Mouse (Mus musculus): ENCODE results near the gene Cmc4. TPM values are rescaled to one million over a fixed set of nuclear protein-coding genes. Genes with fewer than 3 reads are reported as not detected.

Cmc4 gene
- 20.2 and 22.7 TPM in 2 replicates for polyA plus RNA-seq (2015; fragmentation: Nextera tagmentation; extraction: Ambion mirVana)

DNA sequence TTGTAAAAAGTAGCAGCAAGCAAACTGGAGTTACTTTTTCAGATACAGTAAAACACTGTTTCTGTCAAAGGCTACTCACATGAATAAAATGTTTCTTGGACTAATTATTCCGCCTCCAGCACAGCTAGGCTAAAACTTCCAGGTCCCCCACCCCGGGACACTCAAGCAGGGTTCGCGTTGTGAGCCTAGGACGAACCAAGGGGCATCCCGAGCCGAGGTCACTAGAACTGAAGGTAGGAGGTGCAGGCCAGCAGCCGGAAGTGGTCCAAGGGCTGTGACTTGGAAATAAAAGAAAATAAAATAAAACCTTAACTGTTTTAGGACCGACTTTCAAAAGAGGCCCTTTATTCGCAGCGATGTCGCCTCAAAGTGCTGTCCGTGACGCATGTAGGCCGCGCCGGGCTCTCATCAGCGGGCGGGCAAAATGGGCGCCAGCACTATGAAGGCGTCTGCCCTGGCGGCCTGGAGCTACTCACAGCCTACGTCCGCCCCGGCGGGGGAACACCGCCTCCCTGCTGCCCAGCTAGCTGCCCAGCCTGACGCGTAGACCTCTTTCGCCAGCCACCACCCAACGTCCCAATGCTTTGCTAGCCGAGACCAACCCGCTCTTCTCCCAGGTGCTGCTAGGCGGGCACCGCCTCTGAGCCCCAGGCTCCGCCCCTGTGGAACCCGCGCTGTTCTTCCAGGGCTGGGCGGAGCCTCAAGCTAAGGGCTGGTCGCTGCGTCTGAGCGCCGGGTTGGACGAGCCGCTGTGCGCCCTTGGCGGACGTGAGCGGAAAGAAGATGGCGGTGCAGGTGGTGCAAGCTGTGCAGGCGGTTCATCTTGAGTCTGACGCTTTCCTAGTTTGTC lies at the start of gene Cmc4, which contains the start of the genes Mtcp1 and Brcc3:
Gene Cmc4 (minus strand): TSS at position 649 of the 850 bp plus-strand sequence.
Gene Mtcp1 (minus strand): TSS at position 653 of the 850 bp plus-strand sequence.
Gene Brcc3 (plus strand): TSS at position 693 of the 850 bp plus-strand sequence.
- H3K9me3 ChIP-seq (replicated peaks): no peaks in the 10 kb centered on the region
- H3K4me2 ChIP-seq: peak within 1 kb of the TSS; percentile 51
- WGBS: 19% methylated on average over 52 of the region's 52 CpGs
- no peaks in the 10 kb centered on the region for H3K4me1 ChIP-seq
- H3K27me3 ChIP-seq: no peaks in the 10 kb centered on the region
- H3K36me3 ChIP-seq: 0 out of 2 replicates have a peak, but pooled peaks cover 3% of the 10 kb centered on the region
- peak within 1 kb of the TSS; percentile 91 for H3K27ac ChIP-seq
- H3K9ac ChIP-seq: peak within 1 kb of the TSS; percentile 52
- peak within 1 kb of the TSS; percentile 58 for H3K4me3 ChIP-seq (replicated peaks)
- peak; percentile 99 for ATAC-seq (replicated peaks; ENCODE audit: low FRiP score)

DNA sequence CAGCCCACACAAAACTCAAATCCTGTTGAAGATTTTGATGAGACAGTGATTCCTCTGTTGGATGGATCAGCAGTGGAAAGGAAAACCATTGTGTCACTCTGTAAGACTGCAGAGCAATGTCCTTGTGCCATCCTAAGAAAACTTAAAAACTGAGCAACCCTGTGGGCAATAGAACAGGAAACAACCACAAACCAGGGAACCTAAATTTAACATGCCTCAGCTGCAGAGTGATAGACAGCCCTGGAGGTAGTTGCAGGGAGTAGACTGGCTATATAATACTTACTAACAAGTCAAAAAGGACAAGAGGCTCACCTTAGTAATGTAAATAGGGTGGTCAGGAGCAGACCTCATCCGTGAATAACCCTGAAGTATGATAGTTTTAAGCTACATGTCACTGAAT lies 38.2 kb upstream of the Cmc4 start:
- 83% methylated on average over 1 of the region's 1 CpGs for WGBS
- no peaks in the 10 kb centered on the region; the same call in 1 of the 2 replicates for H3K9me3 ChIP-seq (replicated peaks)

DNA sequence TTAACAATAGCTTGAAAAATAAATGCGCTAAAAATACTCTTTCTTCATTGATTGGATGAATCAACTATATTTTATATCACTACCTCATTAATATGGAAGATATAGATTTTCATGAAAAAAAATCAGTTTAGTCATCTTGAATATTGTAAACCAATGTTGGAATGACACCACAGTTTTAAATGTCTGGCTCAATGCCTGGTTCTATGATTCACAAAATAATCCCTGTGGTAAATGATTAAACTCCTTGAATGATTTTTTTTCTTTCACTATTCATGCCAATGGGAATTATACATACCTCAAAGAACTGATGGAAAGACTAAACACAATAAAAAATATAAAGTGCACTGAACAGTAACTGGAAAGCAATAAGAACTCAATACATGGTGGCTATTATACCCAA lies 6.7 kb downstream of the Cmc4 start:
- Histone ChIP-seq H3K9ac (no peak overlapping the region), H3K36me3 (no peaks in the 10 kb centered on the region), H3K4me2 (no peak overlapping the region), H3K27ac (no peak overlapping the region), H3K4me1 (no peaks in the 10 kb centered on the region), H3K4me3 (replicated peaks) (no peak overlapping the region), H3K9me3 (replicated peaks) (no peaks in the 10 kb centered on the region), H3K27me3 (no peaks in the 10 kb centered on the region)
- WGBS: 86% methylated on average over 1 of the region's 1 CpGs
- ATAC-seq (replicated peaks; ENCODE audit: low FRiP score): no peak

More for the DNA sequence above, 38.2 kb upstream of the Cmc4 start:
- H3K36me3 ChIP-seq: peaks cover 50% of the 10 kb centered on the region
- ATAC-seq (replicated peaks; ENCODE audit: low FRiP score): no peak
- no peak overlapping the region for H3K4me2 ChIP-seq
- no peaks in the 10 kb centered on the region for H3K27me3 ChIP-seq
- no peak overlapping the region for H3K27ac ChIP-seq
- H3K4me1 ChIP-seq: no peaks in the 10 kb centered on the region
- H3K4me3 ChIP-seq (replicated peaks): no peak overlapping the region
- H3K9ac ChIP-seq: no peak overlapping the region

DNA sequence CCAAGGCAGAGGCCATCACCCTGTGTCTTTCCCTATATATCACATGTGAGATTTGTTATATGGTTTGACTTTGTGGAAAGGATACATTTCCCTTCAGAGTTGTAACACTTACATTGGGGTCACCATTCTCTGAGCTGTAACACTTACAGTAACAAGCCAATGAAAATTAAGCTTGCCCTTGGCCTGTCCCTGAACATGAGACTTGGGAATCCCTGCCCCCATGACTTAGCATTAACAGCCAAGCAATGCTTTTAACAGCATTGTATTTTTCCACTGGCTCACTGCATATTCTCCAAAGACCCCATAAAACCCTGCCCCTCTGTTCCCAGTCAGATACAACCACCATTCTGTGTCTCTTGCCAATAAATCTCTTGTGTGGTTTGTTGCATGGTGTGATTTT lies 13.0 kb downstream of the Cmc4 start:
- H3K27me3 ChIP-seq: no peaks in the 10 kb centered on the region

DNA sequence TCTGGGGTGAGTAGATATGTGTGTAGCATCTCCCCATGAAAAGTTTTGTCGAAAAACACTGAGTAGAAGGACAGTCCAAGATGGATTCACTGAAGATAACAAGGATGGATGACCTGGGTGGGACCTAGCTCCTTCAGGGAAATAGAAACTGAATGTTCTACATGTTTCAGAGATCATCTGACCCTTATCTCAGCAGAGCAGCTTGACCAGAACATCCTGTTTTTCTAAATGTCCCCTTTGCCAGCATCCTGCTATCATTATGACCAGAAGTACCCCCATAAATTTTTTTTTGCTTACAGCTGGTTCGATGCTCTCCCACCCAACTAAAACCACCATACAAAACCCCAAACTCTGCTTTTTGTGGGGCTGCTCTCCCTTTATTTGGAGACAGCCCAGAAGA lies 13.7 kb downstream of the Cmc4 start:
- ATAC-seq (replicated peaks; ENCODE audit: low FRiP score): no peak
- Histone ChIP-seq H3K9me3 (replicated peaks) (no peaks in the 10 kb centered on the region), H3K4me1 (no peaks in the 10 kb centered on the region), H3K36me3 (0 out of 2 replicates have a peak, but pooled peaks cover 6% of the 10 kb centered on the region), H3K9ac (no peak overlapping the region), H3K27me3 (no peaks in the 10 kb centered on the region), H3K4me3 (replicated peaks) (no peak overlapping the region), H3K4me2 (no peak overlapping the region), H3K27ac (no peak overlapping the region)
- WGBS: 62% methylated on average over 2 of the region's 2 CpGs

More for the DNA sequence above, 13.0 kb downstream of the Cmc4 start:
- Histone ChIP-seq H3K27ac (no peak overlapping the region), H3K9me3 (replicated peaks) (no peaks in the 10 kb centered on the region), H3K4me3 (replicated peaks) (no peak overlapping the region), H3K4me2 (no peak overlapping the region), H3K9ac (no peak overlapping the region), H3K4me1 (no peaks in the 10 kb centered on the region), H3K36me3 (0 out of 2 replicates have a peak, but pooled peaks cover 6% of the 10 kb centered on the region)
- ATAC-seq (replicated peaks; ENCODE audit: low FRiP score): no peak

DNA sequence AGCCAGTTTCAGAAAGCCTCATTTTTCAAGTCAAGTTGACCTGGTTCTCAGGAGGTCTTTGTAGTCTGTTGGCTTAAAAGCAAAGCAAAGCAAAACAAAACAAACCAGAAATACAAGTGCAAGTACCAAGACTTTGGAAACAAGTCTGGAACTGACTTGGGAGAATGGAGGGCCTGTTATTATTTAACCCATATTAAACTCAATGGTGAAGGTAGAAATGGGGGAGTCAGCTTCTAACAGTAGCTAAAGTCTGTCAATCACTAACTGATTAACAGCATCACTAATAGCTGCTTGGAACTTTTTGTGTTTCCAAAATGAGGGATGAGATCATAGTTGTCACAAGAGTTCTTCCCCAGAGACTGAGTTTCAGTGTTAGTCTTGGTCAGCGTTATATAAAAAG lies 16.9 kb downstream of the Cmc4 start:
- peaks cover 11% of the 10 kb centered on the region; the same call in 1 of the 2 replicates for H3K36me3 ChIP-seq
- no peaks in the 10 kb centered on the region for H3K9me3 ChIP-seq (replicated peaks)
- no peak for ATAC-seq (replicated peaks; ENCODE audit: low FRiP score)
- no peak overlapping the region for H3K9ac ChIP-seq
- no peak overlapping the region for H3K4me2 ChIP-seq
- WGBS: 89% methylated on average over 1 of the region's 1 CpGs
- no peaks in the 10 kb centered on the region for H3K27me3 ChIP-seq
- no peak overlapping the region for H3K27ac ChIP-seq
- H3K4me1 ChIP-seq: no peaks in the 10 kb centered on the region
- H3K4me3 ChIP-seq (replicated peaks): no peak overlapping the region

DNA sequence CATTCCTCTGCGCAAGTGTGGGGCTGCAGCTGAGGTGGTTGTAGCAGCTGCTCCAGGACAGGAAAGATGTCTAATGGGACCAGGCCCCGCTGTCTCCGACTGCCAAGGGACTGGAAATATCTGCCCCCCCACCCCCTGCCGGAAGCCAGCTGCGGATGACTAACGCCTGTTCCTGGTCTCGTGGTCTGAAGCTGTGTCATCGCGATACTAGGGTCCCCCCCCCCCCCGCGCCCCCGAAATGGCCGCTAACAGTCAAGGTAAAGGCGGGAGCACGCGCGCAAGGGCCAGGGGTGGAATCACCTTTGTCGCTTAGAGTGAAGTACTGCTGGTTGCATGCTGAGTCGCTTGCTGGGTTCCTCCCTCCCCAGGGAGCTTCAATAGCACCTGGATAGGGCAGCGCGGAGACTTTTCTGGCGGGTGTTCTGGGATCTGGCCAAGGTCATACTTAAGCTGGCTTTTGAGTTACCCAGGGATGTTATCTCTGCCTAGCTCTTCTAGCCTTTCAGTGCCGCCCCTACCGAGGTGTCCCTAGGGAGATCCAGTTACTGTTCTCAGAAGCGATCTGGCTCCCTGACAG lies 34.1 kb downstream of the Cmc4 start, which contains the start of the genes Fundc2 and F8:
Gene Fundc2 (plus strand): TSS at position 205 of the 577 bp plus-strand sequence.
Gene F8 (minus strand): TSS at position 421 of the 577 bp plus-strand sequence.
- no peaks in the 10 kb centered on the region for H3K36me3 ChIP-seq
- H3K27me3 ChIP-seq: no peaks in the 10 kb centered on the region
- ATAC-seq (replicated peaks; ENCODE audit: low FRiP score): peak; percentile 96
- 18% methylated on average over 15 of the region's 25 CpGs for WGBS
- no peaks in the 10 kb centered on the region for H3K9me3 ChIP-seq (replicated peaks)
- peak within 1 kb of the TSS; percentile 86 for H3K27ac ChIP-seq
- H3K4me2 ChIP-seq: peak within 1 kb of the TSS; percentile 51
- H3K9ac ChIP-seq: peak within 1 kb of the TSS; percentile 44; the same call in 1 of the 2 replicates
- peak within 1 kb of the TSS; percentile 55 for H3K4me3 ChIP-seq (replicated peaks)
- no peaks in the 10 kb centered on the region for H3K4me1 ChIP-seq

DNA sequence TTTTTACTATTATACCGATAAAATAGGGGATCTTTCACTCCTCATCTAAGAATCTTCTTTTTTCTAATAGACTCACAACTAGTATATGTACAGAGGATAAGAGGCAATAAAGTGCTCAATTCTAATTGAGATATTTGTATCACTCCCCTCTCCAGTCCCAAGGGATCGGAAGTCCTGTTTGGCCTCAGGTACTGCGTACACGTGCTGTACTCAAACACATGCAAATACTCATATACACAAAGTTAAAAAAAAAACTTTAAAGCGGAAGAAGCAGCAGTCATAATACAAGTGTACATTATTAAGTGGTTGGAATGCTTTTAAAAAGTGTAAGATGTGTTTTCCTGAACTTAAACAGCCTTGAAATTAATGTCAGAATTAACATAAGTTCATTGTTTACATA lies 34.7 kb downstream of the Cmc4 start:
- Histone ChIP-seq H3K9me3 (replicated peaks) (no peaks in the 10 kb centered on the region), H3K27me3 (no peaks in the 10 kb centered on the region), H3K4me1 (no peaks in the 10 kb centered on the region), H3K9ac (no peak overlapping the region), H3K4me3 (replicated peaks) (peak overlapping the region; percentile 55), H3K27ac (peak overlapping the region; percentile 86; the same call in 1 of the 2 replicates), H3K36me3 (no peaks in the 10 kb centered on the region), H3K4me2 (peak overlapping the region; percentile 51)
- 57% methylated on average over 5 of the region's 5 CpGs for WGBS
- ATAC-seq (replicated peaks; ENCODE audit: low FRiP score): no peak

DNA sequence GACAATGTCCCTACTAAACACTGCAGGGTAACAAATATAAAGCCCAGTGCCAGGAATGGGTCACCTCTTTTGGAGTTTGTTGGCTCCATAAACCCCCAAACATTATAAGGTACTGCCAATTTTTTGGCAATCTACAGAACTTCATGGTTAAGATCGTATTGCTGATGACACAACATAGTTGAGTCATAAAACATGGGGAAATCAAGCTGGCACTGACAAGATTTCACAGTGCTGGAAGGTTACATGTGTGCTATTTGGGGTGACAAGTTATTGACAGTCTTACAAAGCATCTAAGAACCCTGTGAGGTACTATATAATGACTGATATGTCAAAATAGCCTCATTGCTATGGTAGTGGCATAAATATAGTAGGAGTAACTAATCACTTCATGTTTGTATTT lies 35.2 kb downstream of the Cmc4 start:
- Histone ChIP-seq H3K9me3 (replicated peaks) (no peaks in the 10 kb centered on the region), H3K4me3 (replicated peaks) (no peak overlapping the region), H3K4me1 (no peaks in the 10 kb centered on the region), H3K4me2 (no peak overlapping the region), H3K27ac (no peak overlapping the region), H3K27me3 (no peaks in the 10 kb centered on the region), H3K36me3 (no peaks in the 10 kb centered on the region), H3K9ac (no peak overlapping the region)
- WGBS: 82% methylated on average over 1 of the region's 1 CpGs
- no peak for ATAC-seq (replicated peaks; ENCODE audit: low FRiP score)

DNA sequence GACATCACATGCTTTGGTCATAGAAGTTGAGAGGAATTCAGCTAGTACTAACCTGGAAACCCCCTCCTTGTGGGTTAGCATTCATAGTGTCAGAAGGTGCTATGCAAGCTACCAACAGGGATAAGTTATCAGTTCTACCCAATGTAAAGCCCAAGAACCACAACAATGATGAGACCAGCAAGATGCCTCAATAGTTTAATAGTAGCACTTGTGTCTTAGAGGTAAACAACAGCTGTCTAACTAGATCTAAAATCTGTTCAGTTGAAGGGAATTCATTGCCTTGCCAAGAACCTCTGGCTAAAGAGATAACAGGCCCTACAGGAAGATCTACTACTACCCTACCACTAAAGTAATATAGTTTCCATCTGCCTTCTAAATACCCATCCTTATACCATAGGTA lies 39.6 kb downstream of the Cmc4 start:
- no peaks in the 10 kb centered on the region for H3K9me3 ChIP-seq (replicated peaks)
- no peak overlapping the region for H3K9ac ChIP-seq
- no peak overlapping the region for H3K4me3 ChIP-seq (replicated peaks)
- H3K4me1 ChIP-seq: no peaks in the 10 kb centered on the region
- ATAC-seq (replicated peaks; ENCODE audit: low FRiP score): no peak
- H3K4me2 ChIP-seq: no peak overlapping the region
- H3K36me3 ChIP-seq: no peaks in the 10 kb centered on the region
- no peak overlapping the region for H3K27ac ChIP-seq
- H3K27me3 ChIP-seq: no peaks in the 10 kb centered on the region

DNA sequence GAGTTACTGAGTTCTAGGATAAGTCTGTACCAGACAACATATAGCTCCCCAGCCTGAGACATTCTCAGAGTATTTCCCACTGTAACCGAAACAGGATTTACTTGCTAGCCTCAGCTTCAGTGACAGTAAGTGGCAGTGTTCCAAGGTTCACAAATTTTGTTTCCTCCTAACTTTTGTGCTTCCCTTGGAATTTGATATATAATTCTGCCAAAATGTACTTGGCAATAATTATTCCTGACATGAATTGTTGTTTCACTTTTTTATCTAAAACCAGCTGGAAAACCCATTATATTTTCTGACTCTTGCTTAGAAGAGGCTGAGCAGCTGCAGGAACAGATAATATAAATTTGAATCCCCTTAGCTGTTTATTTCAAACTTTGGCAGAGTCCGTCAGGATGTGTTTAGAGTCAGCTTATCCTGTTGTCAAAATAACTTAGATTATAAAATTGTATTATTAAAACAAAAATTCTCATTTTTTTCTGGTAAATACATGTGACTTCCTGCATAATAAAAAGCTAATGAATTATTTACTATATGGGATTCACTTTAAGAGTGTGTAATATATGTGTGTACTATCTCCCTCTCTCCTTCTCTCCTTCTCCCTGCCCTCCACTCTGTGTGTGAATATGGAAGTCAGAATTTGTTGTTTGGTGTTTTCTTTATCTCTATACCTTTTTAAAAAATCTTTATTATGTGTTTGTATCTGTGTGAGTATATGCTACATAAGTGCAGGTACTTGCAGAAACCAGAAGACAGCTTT lies 43.5 kb downstream of the Cmc4 start:
- Histone ChIP-seq H3K27ac (no peak overlapping the region), H3K4me2 (no peak overlapping the region), H3K27me3 (no peaks in the 10 kb centered on the region), H3K4me1 (no peaks in the 10 kb centered on the region), H3K9me3 (replicated peaks) (no peaks in the 10 kb centered on the region), H3K4me3 (replicated peaks) (no peak overlapping the region), H3K36me3 (no peaks in the 10 kb centered on the region), H3K9ac (no peak overlapping the region)
- WGBS: 60% methylated on average over 2 of the region's 2 CpGs
- no peak for ATAC-seq (replicated peaks; ENCODE audit: low FRiP score)

DNA sequence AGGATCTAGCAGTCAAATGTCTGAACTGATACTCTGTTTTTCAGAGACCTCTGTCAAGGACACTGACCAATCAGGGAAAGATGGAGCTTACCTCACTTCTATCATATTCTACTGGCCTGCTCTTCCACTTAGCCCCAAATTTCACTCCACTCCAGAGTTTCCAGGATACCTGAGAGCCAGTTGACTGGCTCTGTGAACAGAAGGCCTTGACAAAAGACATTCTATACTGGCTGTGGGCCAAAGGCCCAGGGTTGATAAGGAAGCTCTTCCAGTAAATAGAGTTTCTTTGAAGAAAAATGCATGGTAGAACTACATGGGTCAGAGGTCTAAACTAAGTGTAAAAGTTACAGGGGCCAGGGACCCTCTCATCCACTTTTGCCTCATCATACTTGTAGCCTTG lies 46.2 kb downstream of the Cmc4 start:
- ATAC-seq (replicated peaks; ENCODE audit: low FRiP score): no peak
- no peak overlapping the region for H3K4me3 ChIP-seq (replicated peaks)
- H3K4me1 ChIP-seq: no peaks in the 10 kb centered on the region
- H3K27me3 ChIP-seq: no peaks in the 10 kb centered on the region
- no peak overlapping the region for H3K27ac ChIP-seq
- H3K4me2 ChIP-seq: no peak overlapping the region
- no peak overlapping the region for H3K9ac ChIP-seq
- no peaks in the 10 kb centered on the region for H3K36me3 ChIP-seq
- no peaks in the 10 kb centered on the region for H3K9me3 ChIP-seq (replicated peaks)

All from kidney, embryonic 15.5 days (tissue).